Mouse (Mus musculus): ENCODE results near the gene Wdr20.

The Wdr20 gene

DNA sequence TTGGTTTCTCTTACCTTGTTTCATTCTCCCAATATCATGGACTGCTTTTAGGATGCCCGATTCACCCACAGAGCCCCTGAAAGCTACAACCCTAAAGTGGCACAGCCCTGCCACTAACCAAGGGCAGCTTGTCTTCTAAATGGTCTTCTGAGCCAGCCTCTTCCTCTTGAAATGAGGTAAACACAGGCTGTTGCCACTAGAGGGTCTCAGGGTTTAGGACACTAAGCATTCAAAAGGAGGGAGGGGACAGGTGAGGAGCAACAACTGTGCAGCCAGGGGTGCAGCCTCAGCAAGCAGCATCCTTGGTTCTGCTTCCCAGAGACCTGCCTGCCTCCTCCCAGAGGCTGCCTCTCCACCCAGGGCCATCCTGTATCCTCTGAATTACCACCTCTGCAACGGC, 84.0 kb downstream of the Wdr20 start:
- no peak for DNase-seq (ENCODE audit: low read depth)

DNA sequence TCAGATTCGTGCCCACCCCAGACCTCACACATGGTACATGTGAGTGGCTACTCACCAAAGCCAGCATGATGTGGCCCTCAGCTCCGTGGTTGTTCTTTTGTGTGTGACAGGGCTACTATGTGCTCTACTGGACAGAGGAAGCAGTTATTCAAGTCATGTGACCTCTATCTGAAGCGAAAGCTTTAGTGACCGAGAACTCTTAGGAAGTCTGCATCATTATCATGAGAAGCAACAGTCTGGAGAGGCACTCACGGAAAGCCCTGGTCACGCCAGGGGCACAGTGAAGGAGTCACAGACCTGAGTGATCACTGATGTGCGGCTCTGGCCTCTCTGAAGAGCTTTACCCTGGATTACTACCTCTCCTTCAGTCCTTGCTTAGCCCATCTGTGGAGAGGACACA, 84.6 kb downstream of the Wdr20 start:
- DNase-seq (ENCODE audit: low read depth) = no peak

DNA sequence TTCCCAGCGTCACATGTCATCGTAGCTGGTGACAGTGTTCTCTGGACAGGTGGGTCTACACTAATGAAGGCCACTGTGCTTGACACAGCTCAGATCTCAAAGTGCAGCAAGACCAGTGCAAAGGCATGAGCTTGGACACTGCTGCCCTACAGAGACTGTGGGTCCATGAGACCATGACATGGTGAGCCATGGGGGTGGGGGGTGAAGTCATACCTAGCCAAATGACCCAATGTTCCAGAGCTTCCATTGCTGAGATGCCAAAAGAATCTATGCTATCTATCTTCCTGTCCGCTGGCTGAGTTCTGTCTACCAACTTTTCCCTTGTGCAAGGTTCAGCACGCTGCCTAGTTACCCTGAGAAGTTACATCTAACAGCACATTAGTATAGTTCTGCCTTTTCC, 91.2 kb downstream of the Wdr20 start:
- no peak for DNase-seq (ENCODE audit: low read depth)

DNA sequence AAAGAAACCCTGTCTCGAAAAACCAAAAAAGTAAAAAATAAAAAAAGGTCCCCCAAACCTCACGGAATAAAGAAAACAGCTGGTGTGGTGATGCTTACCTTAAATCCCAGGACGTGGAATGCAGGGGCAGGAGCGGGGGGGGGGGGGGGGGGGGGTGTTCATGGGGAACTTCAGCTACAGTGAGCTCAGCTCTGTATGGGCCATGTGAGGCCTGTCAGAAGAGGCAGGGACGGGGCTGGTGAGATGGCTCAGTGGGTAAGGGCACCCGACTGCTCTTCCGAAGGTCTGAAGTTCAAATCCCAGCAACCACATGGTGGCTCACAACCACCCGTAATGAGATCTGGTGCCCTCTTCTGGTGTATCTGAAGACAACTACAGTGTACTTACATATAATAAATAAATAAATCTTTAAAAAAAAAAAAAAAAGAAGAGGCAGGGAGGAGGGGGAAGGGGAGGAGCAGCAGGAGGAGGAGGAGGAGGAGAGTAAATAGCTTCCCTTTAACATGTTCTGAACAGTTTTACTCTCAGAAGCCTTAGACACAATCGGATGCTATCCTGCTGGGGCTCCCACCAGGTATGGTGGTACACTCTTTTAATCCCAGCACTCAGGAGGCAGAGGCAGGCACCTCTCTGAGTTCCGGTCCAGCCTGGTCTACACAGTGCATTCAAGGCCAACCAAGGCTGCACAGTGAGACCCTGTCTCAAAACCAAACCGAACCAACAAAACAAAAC, 92.7 kb downstream of the Wdr20 start:
- DNase-seq (ENCODE audit: low read depth) = no peak

DNA sequence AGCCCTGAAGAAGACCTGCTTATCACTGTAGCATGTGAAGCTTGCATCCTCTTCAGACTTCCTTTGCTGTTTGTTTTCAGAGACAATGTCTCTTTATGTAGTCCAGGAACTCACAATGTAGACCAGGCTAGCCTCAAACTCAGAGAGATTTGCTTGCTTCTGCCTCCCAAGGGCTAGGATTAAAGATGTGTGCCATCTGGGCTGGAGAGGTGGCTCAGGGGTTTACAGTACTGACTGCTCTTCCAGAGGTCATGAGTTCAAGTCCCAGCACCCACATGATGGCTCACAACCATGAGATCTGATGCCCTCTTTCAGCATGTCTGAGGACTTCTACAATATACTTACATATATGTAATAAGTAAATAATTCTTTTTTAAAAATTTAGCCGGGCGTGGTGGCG, 97.4 kb downstream of the Wdr20 start:
- no peak for DNase-seq (ENCODE audit: low read depth)

DNA sequence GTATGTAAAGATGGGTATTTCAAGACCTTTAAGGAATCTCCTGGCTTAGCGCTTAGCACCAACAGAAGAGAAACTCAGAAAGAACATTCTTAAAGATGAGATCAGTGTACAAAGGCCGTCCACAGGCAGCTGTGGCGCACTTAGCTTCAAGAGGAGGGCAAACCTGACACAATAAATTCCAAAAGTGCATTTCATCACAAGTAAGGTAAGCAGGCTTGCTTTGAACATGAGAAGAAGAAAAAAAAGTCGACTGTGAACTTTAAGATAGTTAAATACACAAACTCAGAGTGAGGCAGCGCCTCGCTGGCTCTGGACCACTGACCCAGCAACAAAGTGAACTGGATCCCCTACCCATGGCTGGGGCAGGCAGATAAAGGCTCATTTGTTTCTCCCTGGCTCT, 99.0 kb downstream of the Wdr20 start:
- DNase-seq (ENCODE audit: low read depth) = no peak

DNA sequence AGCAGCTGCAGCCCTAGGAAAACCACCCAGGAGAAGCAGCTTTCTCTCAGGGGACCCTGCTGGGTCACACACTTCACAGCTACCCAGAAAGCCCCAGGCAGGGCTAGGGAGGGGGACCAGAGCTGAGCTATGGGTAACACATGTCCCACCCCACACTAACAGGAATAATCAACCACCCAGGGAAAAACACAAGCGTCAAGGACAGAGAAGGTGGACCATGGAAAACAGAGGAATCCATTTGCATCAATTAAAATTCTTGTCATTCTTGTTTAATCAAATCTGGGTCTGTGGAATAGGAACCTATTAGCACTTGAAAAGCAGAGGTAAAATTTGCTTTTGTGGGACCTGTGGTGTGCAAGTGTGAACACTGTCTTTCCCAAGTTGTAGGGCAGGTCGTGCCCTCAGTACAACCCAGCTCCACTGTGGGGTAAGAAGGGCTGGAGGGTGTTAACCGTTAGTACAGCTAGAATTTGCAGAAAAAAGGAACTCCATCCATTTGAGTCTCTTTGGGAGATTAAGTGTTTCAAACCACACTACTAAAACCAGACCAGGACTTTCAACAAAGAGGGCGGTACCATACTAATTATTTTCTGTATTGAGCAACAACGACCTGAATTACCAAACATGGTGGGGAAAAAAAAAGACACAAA, 99.6 kb downstream of the Wdr20 start:
- no peak for DNase-seq (ENCODE audit: low read depth)

DNA sequence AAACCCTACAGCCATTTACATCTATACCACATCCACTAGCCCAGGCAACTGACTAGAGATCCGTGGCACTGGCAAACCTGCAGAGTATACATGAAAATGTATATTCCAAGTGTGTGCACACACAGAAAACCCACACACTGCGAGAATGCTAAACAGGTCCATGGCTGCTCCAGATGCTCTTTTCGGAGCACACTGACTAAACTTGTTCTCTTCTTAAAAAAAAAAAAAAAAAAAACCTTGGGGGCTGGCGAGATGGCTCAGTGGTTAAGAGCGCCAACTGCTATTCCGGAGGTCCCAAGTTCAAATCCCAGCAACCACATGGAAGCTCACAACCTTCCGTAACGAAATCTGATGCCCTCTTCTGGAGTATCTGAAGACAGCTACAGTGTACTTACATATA, 100.1 kb downstream of the Wdr20 start:
- DNase-seq (ENCODE audit: low read depth) = no peak

DNA sequence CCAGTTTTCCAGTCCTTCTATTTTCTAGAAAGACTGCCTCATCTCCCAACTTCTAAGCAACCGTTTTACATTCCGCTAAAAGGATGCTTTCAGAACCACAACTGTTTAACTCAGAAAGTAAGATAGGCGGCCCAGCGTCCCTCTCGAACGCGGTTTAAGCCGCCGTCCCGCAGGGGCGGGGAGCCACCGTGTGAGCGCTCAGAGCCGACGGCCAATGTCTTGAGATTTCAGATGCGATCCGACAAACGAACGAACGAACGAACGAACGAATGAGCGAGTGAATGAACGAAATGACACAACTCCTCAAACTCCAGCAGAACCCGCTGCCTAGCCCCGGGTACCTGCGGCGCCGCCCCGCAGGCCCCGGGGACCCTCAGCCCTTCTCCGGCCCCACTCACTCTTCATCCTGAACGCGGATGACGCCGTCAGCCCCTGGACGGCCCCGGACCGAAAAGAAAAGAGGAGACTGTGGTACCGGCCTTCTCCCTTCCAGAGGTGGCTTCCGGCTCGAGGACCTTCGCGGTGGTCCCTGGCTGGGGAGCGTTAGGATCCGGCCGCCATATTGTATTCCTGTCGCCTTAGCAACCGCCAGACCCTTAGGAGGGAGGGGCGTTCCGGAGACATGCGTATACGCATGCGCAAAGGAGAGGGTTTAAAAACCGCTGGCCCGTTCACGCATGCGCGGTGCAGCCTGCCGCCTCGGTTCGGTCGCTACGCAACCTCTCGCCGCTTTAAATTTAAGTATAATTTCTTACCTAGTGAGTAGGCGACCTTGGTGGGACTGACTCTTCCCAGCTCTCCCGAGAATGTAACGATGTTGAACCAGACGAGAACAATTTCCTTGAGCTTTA, 102.8 kb downstream of the Wdr20 start, which contains the start of gene Mok:
TSS of gene Mok (minus strand) at position 592 of the 851 bp plus-strand sequence.
- peak; percentile 84 for DNase-seq (ENCODE audit: low read depth)

DNA sequence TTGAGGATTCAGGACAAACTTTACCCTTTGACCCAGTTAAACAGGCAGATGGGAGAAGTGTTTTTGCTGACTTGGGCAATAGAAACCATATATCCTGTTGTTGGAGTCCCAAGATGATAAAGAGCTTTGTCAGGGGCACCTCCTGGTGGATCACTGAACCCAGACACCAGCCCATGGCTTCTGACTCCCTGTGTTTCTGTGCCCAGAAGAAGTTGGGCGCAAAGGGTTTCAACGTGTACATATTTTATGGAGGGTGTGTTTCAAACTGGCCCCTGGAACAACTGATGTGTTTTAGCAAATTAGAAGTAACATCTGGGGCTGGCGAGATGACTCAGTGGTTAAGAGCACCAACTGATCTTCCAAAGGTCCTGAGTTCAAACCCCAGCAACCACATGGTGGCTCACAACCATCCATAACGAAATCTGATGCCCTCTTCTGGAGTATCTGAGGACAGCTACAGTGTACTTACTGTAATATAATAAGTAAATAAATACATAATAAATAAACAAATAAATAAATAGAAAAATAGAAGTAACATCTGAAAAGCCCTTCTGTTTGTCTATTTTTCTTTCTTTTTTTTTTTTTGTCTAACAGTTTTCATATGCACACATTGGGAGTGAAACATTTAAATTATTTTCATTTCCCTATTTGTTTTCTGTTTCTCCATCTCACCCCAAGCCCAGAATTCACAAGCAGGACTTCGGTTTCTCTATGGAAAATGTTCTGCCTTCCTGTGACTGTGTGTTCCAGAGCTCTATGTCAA, 104.2 kb downstream of the Wdr20 start:
- no peak for DNase-seq (ENCODE audit: low read depth)

DNA sequence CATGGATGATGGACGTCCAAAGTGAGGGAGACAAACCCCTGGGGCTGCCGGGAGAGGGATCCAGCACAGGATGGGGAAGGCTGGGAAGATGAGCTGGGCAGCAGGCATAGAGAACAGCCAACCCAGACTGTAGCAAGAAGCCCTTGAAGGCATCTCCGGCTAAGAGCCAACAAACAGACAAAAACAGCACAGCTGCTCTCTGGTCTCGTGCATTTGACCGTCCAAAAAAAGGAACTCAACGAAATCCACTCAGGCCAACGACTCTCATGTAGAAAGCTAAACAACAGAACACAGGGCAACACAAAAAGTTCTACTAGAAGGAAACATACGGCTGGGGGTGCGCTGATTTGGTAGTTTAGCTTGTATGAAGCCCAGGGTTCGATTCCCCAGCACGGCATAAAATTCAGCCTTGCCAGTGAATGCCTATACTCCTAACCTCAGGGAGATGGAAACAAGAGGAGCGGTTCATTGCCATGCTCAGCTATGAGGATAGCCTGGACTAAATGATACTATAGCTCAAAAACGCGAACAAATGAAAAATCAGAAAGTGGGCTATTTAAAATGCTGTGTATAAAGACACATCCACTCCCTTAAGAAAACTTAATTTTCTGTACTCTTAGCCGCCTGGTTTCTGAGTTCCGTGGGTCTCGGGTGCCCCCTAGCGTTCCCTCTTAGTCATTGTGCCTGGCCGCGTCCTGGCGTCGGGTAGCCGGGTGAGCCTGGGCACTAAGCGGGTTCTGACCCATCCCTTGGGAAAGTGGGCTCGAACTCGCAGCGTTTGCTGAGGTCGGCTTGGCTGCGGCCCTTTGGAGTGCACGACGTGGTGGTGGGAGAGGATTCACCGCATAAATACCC, 105.7 kb downstream of the Wdr20 start:
- peak; percentile 81 for DNase-seq (ENCODE audit: low read depth)

DNA sequence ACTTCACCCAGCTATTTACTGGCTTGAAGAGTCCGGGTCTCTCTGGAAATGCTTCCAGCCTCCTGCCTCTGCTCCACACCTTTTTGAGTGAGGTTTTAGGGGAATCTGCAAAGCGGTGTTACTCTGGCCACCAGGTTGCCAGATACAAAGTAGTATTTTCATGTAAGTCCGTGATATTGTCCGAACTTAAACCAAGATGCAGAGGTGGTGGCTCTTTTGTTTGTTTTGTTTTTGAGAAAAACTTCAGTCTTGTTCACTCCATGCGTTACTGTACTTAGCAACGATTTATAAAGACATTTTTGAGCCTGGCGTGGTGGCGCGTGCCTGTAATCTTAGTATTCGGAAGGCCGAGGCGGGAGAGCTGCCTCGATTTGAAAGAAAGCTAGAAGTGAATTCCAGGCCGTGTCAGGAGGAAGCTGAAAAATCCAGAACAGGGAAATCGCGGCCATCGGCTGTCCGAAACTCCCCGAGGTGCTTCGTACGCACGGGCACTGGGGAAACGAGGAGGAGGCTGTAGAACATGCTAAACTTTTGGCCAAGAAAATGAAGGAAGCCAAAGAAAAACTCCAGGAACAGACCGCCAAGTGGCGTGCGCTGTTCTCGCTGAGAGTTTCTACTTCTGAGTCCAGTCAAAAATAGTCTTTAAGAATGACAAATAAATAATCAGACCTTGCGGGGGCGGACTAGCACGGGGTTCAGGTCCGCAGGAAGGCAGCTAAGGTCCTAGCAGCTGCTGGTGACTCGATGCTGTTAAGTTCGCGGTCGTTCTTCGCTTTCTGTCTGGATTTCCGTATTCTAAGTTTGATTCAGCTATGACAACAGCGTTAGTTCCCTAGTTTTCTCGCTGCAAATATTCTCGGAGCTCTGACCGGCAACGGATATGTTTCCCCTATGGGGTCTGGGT, 106.7 kb downstream of the Wdr20 start:
- DNase-seq (ENCODE audit: low read depth) = no peak

DNA sequence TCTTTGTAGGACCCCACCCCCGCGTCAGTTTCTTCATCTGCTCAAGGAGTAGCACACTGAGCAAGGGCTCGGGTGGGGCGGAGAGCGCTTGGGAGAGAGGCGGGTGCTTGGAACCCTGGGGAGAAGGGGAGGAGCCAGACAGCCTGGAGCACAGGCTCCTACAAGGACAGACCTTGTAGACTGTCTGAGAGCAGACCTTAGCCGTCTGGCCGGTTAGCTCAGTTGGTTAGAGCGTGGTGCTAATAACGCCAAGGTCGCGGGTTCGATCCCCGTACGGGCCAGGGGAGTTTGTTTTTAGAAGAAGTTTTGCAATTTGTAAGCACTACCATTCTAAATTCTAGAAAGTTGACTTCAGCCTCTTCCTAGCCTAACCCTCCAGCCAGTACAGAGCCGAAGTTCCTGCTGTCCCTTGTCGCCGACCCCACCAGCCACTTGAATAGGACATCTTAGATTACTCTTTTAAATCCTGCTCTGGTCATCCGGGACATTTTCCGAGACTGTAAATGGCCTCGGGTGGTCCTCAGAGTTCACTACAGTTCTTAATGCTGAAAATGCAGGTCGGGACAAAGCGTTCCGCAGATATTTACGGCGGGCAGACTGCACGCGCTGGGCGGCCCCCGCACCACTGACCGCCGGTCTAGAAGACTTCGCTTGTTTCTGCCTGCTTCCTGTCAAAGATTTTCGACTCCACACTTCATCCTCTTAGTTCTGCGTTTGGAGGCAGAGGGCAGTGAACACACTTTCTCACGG, 107.6 kb downstream of the Wdr20 start:
- DNase-seq (ENCODE audit: low read depth) = peak; percentile 97

DNA sequence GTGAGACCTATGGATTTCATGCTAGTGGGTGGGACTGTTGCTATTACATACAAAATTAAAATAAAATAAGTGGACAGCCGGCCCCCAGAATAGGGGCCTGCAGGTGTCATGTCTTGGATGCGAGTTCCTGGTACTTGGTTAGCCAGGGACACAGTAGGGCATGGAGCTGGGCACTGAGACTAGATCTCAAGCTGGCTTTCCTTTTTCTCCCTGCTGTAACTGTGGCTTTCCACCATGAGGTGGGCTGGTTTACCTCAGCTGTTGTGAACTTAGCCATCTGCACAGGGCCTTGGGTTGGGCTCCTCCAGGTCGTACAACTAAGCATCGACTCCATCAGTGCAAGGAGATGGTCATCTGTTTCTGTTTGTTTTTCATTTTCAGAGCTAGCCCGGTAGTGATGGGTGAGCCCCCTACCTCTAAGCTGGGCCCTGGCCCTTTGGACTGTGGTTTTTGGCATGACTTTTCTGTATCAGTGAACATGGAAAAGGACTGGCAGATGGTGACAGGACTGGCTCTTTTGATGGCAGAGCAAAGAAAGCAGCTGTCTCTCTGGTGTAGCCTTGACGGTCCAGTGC, 108.5 kb downstream of the Wdr20 start:
- no peak for DNase-seq (ENCODE audit: low read depth)

DNA sequence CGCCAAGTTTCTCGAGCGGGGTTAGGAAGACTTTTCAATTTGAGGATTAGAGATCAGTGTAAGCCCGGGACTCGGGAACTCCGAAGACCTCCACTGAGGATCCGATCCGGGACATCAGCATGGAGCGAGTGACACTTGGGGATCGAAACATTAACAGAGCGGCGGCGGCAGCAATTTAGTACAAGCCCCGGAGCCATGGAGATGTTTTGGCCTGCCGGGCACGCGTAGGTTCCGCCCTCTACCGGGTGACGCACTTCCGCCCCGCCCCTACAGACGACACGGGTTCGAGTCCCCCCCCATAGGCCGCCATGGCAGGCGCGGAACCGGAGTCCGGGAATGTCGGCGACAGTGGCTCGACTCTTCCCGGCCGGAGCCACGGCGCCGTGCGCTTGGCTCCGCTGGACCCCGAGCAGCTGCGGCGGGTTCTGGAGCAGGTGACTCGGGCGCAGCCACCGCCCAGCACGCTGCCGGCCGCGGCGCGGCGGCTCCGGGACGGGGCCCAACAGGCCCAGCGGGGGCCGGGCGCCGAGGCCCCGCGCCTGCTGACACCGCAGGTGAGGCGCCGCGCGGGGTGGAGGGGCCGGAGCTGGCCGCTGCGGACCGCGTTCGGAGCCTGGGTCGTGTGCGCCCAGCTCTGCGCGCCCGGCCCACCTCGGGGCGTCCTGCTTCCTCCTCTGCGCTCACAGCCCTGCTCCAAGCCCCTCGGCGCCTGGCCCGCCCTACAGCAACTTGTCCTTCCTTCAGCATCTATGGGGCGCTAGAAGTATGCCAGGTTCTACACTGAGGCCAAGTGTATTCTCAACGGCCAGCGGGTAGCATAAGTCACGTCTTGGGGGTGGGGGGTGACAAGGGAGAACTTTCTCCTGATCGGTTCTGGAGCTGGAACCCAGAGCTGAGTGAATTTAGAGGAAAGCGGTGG, 112.5 kb downstream of the Wdr20 start, which contains the start of gene Zfp839:
TSS of gene Zfp839 (plus strand) at position 244 of the 919 bp plus-strand sequence.
- peak; percentile 56 for DNase-seq (ENCODE audit: low read depth)

DNA sequence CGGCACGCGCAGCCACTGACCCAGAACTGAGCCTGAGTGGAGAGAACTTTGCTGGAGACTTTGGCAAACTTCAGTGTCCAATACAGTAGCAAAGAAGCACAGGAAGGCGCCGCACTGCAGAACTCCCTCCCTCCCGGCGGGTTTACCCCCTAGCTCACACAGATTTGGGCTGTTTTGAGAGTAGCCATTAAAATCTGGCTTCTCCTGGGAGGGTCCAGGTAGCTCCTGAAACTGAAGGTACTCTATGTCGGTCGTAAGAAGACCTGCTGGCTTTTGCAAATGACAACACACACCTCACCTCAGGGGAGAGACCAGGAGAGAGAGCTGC, 113.1 kb downstream of the Wdr20 start:
- no peak for DNase-seq (ENCODE audit: low read depth)

DNA sequence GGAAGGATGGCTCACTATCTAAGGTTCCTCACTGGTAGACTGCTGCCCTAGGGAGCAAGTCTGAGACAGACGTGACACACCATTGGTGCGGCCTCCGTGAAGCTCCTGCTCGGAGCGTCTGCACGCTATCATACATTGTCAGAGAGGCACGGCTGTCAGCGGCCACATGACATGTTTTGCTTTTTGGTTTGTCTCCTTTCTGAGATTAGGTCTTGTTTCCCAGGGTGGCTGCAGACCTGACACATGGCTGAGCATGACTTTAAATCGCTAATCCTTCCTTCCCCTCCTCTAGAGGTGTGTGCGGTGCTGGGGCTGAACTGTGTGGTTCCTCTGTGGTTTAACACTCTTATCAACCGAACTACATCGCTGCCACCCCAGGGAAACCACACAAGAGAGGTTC, 113.7 kb downstream of the Wdr20 start:
- DNase-seq (ENCODE audit: low read depth) = peak; percentile 55

DNA sequence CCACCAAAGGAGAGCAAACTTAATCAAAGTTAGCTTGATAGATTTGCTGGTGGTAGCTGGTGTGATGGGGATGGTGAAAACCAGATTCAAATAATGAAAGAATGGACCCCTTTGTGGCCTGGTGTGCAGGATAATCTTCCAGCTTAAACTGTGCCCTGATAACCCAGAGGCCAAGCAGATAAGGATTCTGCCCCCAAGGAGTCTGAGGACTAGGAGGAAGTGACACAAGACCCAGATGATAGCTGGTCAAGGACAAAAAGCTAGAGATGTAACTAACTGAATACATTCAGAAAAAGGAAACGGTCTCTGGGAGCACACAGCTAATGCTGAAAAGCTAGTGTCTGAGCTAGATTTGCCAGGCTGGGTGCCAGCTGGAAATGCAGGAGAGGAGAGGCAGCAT, 114.2 kb downstream of the Wdr20 start:
- DNase-seq (ENCODE audit: low read depth) = no peak

Data from c-Kit-positive CD71-positive TER-119-negative erythroid progenitor cells, embryonic 14.5 days (primary cell).